Mouse (Mus musculus) small intestine, adult 2 months (tissue): ENCODE measurements around the gene Jade2. TPM values are rescaled to one million over a fixed set of nuclear protein-coding genes. Genes with fewer than 3 reads are reported as not detected.

Experiments used
- H3K27ac ChIP-seq: fragments of 200-500 bp; 2 replicates; pipeline ENCODE4 v1.5.1; 2012; ENCODE audit warnings: low read depth, low read length, control low read depth, inconsistent platforms; ENCODE audit not compliant: insufficient read depth
- H3K27me3 ChIP-seq: fragments of 200-500 bp; 2 replicates; pipeline ENCODE4 v1.6.1; 2012; ENCODE audit warnings: mild to moderate bottlenecking, moderate library complexity, low read length, inconsistent platforms; ENCODE audit not compliant: control insufficient read depth, insufficient read depth
- H3K36me3 ChIP-seq: fragments of 200-500 bp; 2 replicates; pipeline ENCODE4 v1.6.1; 2012; ENCODE audit warnings: mild to moderate bottlenecking, low read length, control low read depth, inconsistent platforms; ENCODE audit not compliant: control insufficient read depth, insufficient read depth
- H3K4me1 ChIP-seq: fragments of 200-500 bp; 2 replicates; pipeline ENCODE4 v1.6.1; 2012; ENCODE audit warnings: low read length, inconsistent platforms, mixed read lengths; ENCODE audit not compliant: control insufficient read depth, insufficient read depth, insufficient read length
- H3K4me3 ChIP-seq: fragments of 200-500 bp; 2 replicates; pipeline ENCODE4 v1.5.1; 2012; ENCODE audit warnings: low read depth, mild to moderate bottlenecking, control low read depth, inconsistent platforms, low read length, moderate library complexity
- CTCF ChIP-seq: fragments of 200-500 bp; IDR thresholded peaks from 2 replicates; pipeline ENCODE4 v1.5.1; 2012; ENCODE audit warnings: low read depth, mild to moderate bottlenecking, control low read depth, inconsistent platforms, low read length, moderate library complexity, mixed read lengths; ENCODE audit not compliant: insufficient replicate concordance, insufficient read length; ENCODE audit errors: extremely low read depth
- POLR2A ChIP-seq: fragments of 200-500 bp; IDR thresholded peaks from 2 replicates; pipeline ENCODE4 v1.6.1; 2012; ENCODE audit warnings: low read depth, mild to moderate bottlenecking, control low read depth, inconsistent platforms, low read length, moderate library complexity
- WGBS: fragments of 180-500 bp; shearing (Covaris S2); methylation state at CpG from one replicate; pipeline ENCODE4 v1.1.7; 2018; 5-methylcytosine and 5-hydroxymethylcytosine counted together
- polyA plus RNA-seq: library from polyadenylated mRNA; depleted of rRNA; stranded (reverse); fragments of >200 nt; gene quantifications from 2 replicates; pipeline ENCODE4 v1.2.3, GENCODE M21; 2012

The Jade2 gene
- polyA plus RNA-seq, 1 experiment: 6.3 TPM

GRCm38 (mm10) chr11:51834067-51834411 is 23.4 kb downstream of the Jade2 start:
- H3K27ac ChIP-seq: no peak overlapping the region
- TF ChIP-seq CTCF (no peak), POLR2A (no peak)
- peaks cover 24% of the 10 kb centered on the region for H3K36me3 ChIP-seq
- no peaks in the 10 kb centered on the region for H3K27me3 ChIP-seq
- peaks cover 13% of the 10 kb centered on the region for H3K4me1 ChIP-seq
- WGBS: 95% methylated on average over 8 of the region's 8 CpGs
- H3K4me3 ChIP-seq: no peak overlapping the region

DNA sequence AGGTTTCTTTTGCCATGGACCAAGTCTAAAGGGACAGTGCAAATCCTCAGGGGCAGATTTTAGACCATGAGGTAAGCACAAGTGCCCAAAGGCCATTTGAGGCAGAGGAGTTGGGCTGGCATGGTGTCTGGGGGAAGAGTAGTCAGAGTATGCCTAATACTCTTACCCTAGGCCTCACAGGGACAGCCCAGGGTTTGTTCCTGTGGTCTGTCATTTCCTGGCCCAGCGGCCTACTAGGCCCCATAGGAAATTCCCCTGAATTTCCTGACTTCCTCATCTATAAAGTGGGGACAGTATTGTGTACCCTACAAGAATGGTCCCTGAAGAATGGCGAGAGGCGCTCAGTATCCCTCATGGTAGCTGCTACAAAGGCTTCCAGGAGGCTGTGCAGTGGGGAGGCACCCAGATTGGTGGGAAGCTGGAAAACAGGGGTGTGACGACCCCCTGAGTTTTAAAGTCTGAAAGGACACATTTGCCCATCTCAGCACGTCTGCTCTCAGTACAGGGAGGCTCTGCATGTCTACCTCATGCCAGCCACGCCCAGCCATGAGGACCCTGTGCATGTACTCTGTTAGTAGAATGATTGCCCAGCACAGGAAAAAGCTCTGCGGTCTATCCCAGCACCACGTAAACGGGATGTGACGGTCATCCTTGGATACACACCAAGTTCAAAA is 23.9 kb downstream of the Jade2 start:
- H3K27ac ChIP-seq: no peak overlapping the region
- peaks cover 25% of the 10 kb centered on the region for H3K36me3 ChIP-seq
- WGBS: 84% methylated on average over 10 of the region's 10 CpGs

GRCm38 (mm10) chr11:51832992-51833391 is 24.5 kb downstream of the Jade2 start:
- TF ChIP-seq CTCF: no peak
- TF ChIP-seq POLR2A: no peak
- H3K4me1 ChIP-seq: peaks cover 13% of the 10 kb centered on the region
- WGBS: 77% methylated on average over 5 of the region's 5 CpGs
- H3K4me3 ChIP-seq: no peak overlapping the region
- no peaks in the 10 kb centered on the region for H3K27me3 ChIP-seq
- H3K36me3 ChIP-seq: peaks cover 29% of the 10 kb centered on the region
- no peak overlapping the region for H3K27ac ChIP-seq

More for the DNA sequence above, 23.9 kb downstream of the Jade2 start:
- peaks cover 13% of the 10 kb centered on the region for H3K4me1 ChIP-seq
- no peak for TF ChIP-seq POLR2A
- no peak for TF ChIP-seq CTCF
- H3K4me3 ChIP-seq: no peak overlapping the region
- no peaks in the 10 kb centered on the region for H3K27me3 ChIP-seq

GRCm38 (mm10) chr11:51831962-51832909 is 25.2 kb downstream of the Jade2 start:
- no peak overlapping the region for H3K27ac ChIP-seq

GRCm38 (mm10) chr11:51824867-51825424 is 32.5 kb downstream of the Jade2 start:
- 92% methylated on average over 19 of the region's 19 CpGs for WGBS
- H3K4me1 ChIP-seq: peaks cover 4% of the 10 kb centered on the region
- no peak overlapping the region for H3K4me3 ChIP-seq
- H3K27me3 ChIP-seq: no peaks in the 10 kb centered on the region
- no peak overlapping the region for H3K27ac ChIP-seq
- peaks cover 44% of the 10 kb centered on the region for H3K36me3 ChIP-seq
- TF ChIP-seq POLR2A: no peak
- no peak for TF ChIP-seq CTCF

More at GRCm38 (mm10) chr11:51831962-51832909, 25.2 kb downstream of the Jade2 start:
- Histone ChIP-seq H3K4me3 (no peak overlapping the region), H3K36me3 (peaks cover 35% of the 10 kb centered on the region), H3K4me1 (peaks cover 13% of the 10 kb centered on the region), H3K27me3 (no peaks in the 10 kb centered on the region)
- 68% methylated on average over 4 of the region's 4 CpGs for WGBS
- TF ChIP-seq POLR2A (no peak), CTCF (no peak)

GRCm38 (mm10) chr11:51823963-51824753 is 33.3 kb downstream of the Jade2 start:
- TF ChIP-seq POLR2A: no peak
- no peak for TF ChIP-seq CTCF
- H3K36me3 ChIP-seq: peaks cover 39% of the 10 kb centered on the region
- peaks cover 4% of the 10 kb centered on the region for H3K4me1 ChIP-seq
- H3K27me3 ChIP-seq: no peaks in the 10 kb centered on the region
- WGBS: 74% methylated on average over 3 of the region's 3 CpGs
- no peak overlapping the region for H3K4me3 ChIP-seq
- no peak overlapping the region for H3K27ac ChIP-seq
